Mouse (Mus musculus) 3134 (cell line): ENCODE data around the gene Ttc27.

Experiments used
- DNase-seq: peaks from one replicate; pipeline ENCODE4 v3.0.0-alpha.2; 2011; ENCODE audit warnings: low spot score; ENCODE audit not compliant: insufficient read length; ENCODE audit errors: extremely low read depth

The Ttc27 gene

DNA sequence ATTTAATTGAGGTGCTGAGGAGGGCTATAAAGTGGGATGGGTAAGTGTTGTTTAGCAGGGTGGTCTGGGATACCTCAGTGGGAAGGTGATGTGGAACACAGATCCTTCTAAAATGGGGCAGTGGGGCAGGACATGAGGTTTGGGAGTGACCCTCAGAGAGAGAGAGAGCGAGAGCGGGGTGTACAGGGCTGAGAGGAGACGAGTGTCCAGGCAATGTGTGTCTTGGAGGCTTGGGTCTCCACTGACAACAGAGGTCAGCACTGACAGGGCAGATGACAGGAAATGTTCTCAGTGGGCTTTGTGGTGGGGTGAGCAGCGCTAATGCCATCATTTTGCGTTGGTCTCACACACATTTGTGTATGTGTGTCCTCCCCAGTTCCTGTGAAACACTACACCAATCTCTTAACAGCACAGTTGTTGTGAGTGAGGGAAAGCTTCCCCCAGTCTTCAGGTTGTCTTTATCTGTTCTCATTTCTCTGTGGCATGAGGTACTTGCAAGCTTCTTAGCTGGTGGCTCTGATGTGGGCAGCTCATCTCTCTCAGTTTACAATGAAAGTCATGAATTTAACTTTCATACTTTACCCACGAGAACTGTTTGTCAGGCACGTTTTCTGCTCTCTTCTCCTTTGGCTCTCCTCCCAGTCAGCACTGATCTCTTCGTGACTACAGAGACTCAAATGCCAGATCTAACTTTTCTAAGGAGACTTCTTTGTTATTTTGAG lies 35.5 kb downstream of the Ttc27 start:
- DNase-seq: no peak

DNA sequence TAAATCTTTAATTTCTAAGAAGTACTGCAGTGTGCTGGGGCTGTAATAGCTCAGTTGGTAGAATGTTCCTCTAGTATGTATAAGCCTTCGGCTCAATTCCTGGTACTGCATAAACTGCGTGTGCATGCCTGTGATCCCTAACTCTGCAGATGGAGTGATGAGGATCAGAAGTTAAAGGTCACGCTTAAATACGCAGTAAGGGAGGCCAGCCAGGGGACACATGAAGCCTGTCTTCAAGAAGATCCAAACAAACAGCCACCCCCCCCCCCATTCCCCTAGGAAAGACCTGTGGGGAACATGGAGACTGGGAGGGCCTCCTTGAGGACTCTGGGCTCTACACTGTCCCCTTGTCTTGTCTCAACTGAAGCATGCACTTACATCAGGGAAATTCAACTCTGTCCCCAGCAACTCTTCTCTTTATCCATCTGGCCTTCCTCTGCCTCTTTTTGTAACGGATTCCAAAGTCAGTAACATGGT lies 36.1 kb downstream of the Ttc27 start:
- no peak for DNase-seq

GRCm38 (mm10) chr17:74754369-74755118 lies 37.0 kb downstream of the Ttc27 start:
- no peak for DNase-seq

DNA sequence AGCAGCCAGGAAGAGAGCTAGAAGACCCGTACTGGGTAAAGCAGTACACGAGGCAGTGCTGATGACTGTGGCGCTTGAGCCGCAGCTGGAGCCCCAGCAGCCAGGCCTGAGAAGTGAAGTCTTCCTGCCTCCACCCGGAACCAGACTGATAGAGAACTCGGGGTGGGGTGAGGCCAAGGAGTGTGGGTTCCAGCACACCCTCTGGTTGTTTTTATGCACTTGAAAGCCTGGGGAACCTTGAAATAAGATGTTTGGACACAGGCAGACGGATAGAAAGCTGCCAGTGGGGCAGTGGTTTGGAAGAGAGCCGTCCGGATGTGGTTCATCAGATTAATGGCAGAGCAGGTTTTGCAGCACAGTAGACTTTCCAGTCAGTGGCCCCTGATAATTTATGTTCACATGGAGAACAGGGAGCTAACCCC lies 51.9 kb downstream of the Ttc27 start:
- DNase-seq: no peak

- no peak for DNase-seq
Measured at GRCm38 (mm10) chr17:74772364-74772763, 54.8 kb downstream of the Ttc27 start.

DNA sequence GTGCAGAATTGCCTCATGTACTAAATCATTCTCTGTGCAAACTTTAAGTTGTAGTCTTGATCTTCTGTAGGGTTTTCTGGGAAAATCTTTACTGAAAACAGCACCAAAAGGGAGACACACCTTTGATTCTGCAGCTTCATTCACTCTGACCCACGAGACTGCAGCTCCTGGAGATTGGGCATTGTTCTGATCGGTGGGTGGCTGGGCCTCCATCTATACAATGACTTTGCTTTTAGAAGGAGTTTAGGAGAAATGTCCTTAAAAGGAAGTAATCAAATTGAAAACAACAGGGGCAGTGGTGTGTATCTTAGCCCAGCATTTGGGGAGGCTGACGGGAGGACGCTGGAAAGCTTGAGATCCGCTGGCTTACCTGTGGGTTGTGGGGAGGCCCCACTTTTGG lies 56.0 kb downstream of the Ttc27 start:
- no peak for DNase-seq

GRCm38 (mm10) chr17:74780133-74780532 lies 62.6 kb downstream of the Ttc27 start:
- no peak for DNase-seq

DNA sequence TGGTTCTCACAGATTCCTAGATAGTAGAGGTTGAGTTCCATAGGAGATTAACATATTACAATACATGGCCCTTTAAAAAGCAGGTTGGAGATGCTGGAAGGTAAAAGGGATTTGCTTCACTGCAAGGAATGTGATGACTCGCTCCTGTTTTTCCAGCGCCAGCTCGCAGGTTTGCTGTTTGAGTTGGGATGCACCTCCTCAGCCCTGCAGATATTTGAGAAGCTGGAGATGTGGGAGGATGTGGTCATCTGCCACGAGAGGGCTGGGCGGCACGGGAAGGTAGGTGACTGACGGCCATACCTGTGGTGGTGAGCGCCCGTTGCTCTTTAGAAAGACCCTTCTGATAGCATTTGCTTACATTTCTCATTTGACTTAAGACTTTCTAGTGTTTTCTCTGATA lies 63.1 kb downstream of the Ttc27 start:
- DNase-seq: peak; percentile 52

- no peak for DNase-seq
Measured at GRCm38 (mm10) chr17:74781911-74782310, 64.4 kb downstream of the Ttc27 start.

GRCm38 (mm10) chr17:74785586-74785985 lies 68.1 kb downstream of the Ttc27 start:
- DNase-seq: no peak

DNA sequence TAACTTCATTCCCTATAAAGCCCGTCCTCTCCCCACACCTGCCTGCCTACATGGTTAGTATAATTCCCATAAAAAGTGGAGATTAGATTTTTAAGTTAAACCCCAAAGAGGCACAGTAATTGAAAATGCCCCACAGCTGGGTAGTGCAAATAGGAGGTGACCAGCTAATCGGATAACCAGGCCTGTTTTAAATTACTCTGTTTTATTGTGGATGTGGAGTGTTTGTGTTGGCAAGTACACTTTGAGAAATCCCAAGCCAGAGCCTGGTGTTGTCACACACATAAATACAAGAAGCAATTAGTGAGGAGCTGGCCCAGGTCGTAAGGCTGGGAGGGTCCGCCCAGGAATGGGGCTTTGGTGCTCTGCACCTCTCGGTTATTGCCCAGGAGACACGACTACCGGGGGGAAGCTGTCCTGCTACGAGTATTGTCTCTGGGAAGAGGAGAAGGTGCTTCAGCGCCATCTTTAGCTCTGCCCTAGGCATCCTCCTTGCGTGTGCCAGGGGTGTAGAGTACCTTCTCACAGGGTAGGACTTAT lies 68.7 kb downstream of the Ttc27 start:
- no peak for DNase-seq

GRCm38 (mm10) chr17:74796023-74796699 lies 78.6 kb downstream of the Ttc27 start:
- peak; percentile 74 for DNase-seq

GRCm38 (mm10) chr17:74799865-74800264 lies 82.3 kb downstream of the Ttc27 start:
- DNase-seq: no peak

GRCm38 (mm10) chr17:74802765-74803164 lies 85.2 kb downstream of the Ttc27 start:
- no peak for DNase-seq

GRCm38 (mm10) chr17:74803835-74804234 lies 86.3 kb downstream of the Ttc27 start:
- DNase-seq: no peak

DNA sequence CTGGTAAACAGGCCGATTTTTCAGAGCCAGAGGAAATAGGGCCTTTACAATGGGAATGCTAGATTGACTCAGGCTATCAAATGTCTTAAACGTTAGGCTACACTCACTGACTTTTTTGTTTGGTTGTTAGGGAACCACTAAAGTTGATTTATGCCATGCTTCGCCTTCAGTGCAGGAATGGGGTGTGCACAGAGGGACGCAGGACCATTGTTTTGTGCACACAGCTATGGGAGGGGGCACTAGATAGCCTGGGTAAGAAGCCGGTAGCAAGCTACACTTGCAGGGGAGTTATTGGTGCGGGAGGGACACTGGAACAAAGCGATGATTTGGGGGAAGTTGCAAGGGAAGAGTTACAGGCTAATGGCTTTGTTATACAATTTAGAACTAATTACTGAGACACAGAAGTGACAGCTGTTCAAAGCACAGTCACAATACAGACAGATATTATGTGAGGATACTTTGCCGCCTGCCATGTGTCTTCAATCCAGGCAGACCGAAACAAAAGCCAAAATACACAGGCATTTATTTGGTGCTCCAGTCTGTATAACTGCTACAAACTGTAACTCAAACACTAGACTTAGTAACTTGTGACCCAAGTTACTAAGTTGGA lies 86.9 kb downstream of the Ttc27 start:
- no peak for DNase-seq

DNA sequence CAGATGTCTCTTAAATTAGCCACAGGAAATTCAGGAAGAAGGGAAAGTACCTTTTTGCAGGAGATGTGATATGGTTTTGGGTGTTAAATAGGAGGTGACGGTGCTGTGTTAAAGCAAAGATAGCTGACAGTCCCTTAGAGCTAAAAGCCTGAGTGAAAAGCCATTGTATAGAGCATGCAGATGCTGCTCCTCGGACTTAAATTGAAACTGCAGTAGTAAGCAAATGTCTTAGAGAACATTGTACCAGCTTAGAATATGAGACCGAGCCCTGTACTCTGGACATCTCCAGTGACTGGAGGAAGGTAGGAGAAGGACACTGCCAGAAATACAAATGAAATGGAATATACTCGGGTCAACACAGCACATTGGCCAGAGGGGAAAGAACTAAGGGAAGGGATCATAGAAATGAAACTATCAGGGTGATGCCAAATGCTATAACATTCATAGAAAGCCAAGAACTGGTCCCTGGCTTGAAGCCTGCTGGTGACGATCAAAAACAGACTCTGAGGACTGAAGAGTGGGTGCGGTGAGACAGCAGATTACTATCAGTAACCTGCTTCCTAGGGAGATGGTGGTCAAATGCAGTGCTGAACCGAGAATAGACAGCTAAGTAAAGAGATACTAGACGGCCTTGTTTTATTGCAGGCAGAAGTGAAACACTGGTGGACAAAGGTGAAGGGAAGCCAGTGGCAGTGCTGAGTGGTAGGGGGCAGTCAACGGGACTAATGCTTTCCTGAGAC lies 90.1 kb downstream of the Ttc27 start:
- DNase-seq: no peak

DNA sequence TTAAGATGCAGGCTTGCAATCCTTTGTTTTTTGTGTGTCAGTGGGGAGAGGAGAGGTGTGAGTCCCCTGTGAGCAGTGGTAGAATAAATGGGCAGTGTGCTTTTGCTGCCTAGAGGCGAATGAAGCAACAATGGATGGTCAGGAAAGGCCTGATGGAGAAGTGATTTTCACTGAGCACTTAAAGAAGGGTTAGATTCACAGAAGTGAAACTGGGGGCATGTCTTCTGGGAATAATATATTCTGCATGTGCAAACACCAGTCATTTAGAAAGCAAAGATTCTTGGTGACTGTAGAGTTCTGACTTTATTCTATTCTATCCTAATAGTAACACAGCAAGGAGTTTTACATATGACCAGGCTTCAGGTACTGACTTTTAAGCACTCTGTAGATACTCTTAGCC lies 90.8 kb downstream of the Ttc27 start:
- no peak for DNase-seq

DNA sequence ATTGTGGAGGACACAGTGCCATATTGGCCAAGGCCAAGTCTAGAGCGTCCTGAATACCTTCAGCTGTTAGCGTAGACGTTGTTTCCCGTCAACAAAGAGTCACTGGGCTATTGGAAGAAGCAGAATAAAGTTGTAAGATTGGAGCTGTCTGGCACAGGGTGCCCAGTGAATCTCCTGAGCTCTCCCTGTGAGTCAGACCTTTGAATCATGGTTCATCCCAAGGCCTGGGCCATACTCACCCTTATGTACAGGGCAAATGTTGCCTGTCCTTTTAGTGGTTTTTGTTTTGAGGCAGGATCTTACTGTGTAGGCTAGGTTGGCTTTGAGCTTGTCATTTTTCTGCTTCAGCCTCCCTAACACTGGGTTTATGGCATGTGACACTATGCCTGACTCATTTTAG lies 91.4 kb downstream of the Ttc27 start:
- no peak for DNase-seq
